Mouse (Mus musculus) forebrain, embryonic 12.5 days (tissue): ENCODE measurements at regions not wholly inside any gene's neighbourhood (a gene's known extent, or its start where the extent isn't known, plus 50 kb on each side); places are given as distances from the start of the nearest gene placed in this dataset.

ENCODE experiments used
- ATAC-seq: fragments of 200-750 bp; cut with Nextera tagmentation; 2 replicates; pipeline ENCODE4 v1.8.0; 2017; ENCODE audit warnings: moderate TSS enrichment; ENCODE audit not compliant: low FRiP score
- H3K27ac ChIP-seq: fragments of 300-500 bp; sonication (generic); 2 replicates; pipeline ENCODE4 v1.5.1; 2016; ENCODE audit warnings: mild to moderate bottlenecking
- H3K27me3 ChIP-seq: fragments of 300-500 bp; sonication (generic); 2 replicates; pipeline ENCODE4 v1.6.1; 2016; ENCODE audit warnings: mild to moderate bottlenecking
- H3K36me3 ChIP-seq: fragments of 300-500 bp; sonication (generic); replicated peaks from 2 replicates; pipeline ENCODE4 v1.6.1; 2016; ENCODE audit warnings: mild to moderate bottlenecking
- H3K4me1 ChIP-seq: fragments of 300-500 bp; sonication (generic); 2 replicates; pipeline ENCODE4 v1.6.1; 2016
- H3K4me2 ChIP-seq: fragments of 300-500 bp; sonication (generic); 2 replicates; pipeline ENCODE4 v1.6.1; 2016; ENCODE audit warnings: mild to moderate bottlenecking, moderate library complexity
- H3K4me3 ChIP-seq: fragments of 300-500 bp; sonication (generic); replicated peaks from 2 replicates; pipeline ENCODE4 v1.5.1; 2016; ENCODE audit warnings: mild to moderate bottlenecking
- H3K9ac ChIP-seq: fragments of 300-500 bp; sonication (generic); 2 replicates; pipeline ENCODE4 v1.6.1; 2016; ENCODE audit warnings: mild to moderate bottlenecking
- H3K9me3 ChIP-seq: fragments of 300-500 bp; sonication (generic); 2 replicates; pipeline ENCODE4 v1.6.1; 2016
- WGBS: fragments of 180-500 bp; shearing (Covaris S2); methylation state at CpG from one replicate; pipeline ENCODE4 v1.1.7; 2016; 5-methylcytosine and 5-hydroxymethylcytosine counted together

GRCm38 (mm10) chr9:34395839-34396804 is 89.6 kb upstream of the Kirrel3 start:
- Histone ChIP-seq H3K27me3 (no peaks in the 10 kb centered on the region), H3K4me3 (no peak overlapping the region), H3K9ac (no peak overlapping the region), H3K4me1 (no peaks in the 10 kb centered on the region), H3K27ac (no peak overlapping the region), H3K4me2 (no peak overlapping the region), H3K36me3 (no peaks in the 10 kb centered on the region), H3K9me3 (no peaks in the 10 kb centered on the region)
- no peak for ATAC-seq
- 47% methylated on average over 6 of the region's 6 CpGs for WGBS

GRCm38 (mm10) chr9:34411699-34412098 is 74.0 kb upstream of the Kirrel3 start:
- H3K4me2 ChIP-seq: no peak overlapping the region
- no peak overlapping the region for H3K9ac ChIP-seq
- H3K4me1 ChIP-seq: peaks cover 10% of the 10 kb centered on the region
- no peak overlapping the region for H3K27ac ChIP-seq
- H3K9me3 ChIP-seq: no peaks in the 10 kb centered on the region
- H3K27me3 ChIP-seq: no peaks in the 10 kb centered on the region
- 89% methylated on average over 4 of the region's 4 CpGs for WGBS
- no peak for ATAC-seq
- no peaks in the 10 kb centered on the region for H3K36me3 ChIP-seq
- no peak overlapping the region for H3K4me3 ChIP-seq

DNA sequence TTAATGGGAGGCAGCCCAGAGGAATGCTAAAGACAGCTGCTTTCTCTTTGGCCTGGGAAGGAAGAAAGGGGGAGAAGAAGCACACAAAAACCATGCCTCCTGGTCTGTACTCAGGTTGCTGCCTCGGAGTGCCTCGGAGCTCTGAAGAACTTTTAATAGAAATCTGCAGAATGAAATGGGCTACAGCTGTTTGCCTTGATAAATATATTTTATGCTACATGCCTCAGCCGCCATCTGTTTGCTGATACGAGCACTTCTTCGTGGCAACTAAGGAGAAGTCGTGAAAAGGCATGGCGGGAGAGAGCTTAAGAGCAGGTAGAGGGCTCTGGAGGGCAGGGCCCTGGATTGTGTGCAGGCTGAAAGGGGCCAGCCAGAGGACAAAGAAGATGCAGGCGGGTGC is 69.5 kb upstream of the Kirrel3 start:
- H3K36me3 ChIP-seq: no peaks in the 10 kb centered on the region
- no peaks in the 10 kb centered on the region for H3K27me3 ChIP-seq
- H3K4me2 ChIP-seq: no peak overlapping the region
- H3K9me3 ChIP-seq: no peaks in the 10 kb centered on the region
- 78% methylated on average over 8 of the region's 8 CpGs for WGBS
- peaks cover 10% of the 10 kb centered on the region for H3K4me1 ChIP-seq
- H3K9ac ChIP-seq: no peak overlapping the region
- no peak overlapping the region for H3K4me3 ChIP-seq
- no peak overlapping the region for H3K27ac ChIP-seq
- no peak for ATAC-seq

DNA sequence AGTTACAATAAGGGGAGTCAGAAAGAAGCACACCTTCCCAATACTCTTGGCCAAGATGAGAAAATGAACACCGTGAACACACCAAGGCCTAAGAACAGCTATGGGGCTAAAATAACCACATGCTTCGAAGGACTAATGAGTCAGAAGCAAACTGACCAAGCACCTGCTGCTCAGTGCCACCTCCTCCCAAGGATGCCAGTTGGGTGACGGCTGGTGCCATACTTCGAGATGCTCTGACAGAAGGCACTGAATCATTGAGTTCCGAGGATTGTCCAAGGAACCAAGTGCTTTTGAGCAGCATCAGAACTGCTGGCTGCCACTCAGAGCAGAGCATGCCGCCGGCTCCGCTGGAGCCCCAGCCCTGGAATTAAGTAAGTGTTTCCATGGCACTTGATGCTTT is 67.6 kb upstream of the Kirrel3 start:
- H3K36me3 ChIP-seq: no peaks in the 10 kb centered on the region
- H3K4me3 ChIP-seq: no peak overlapping the region
- H3K9me3 ChIP-seq: no peaks in the 10 kb centered on the region
- no peak overlapping the region for H3K9ac ChIP-seq
- H3K27ac ChIP-seq: no peak overlapping the region
- WGBS: 90% methylated on average over 8 of the region's 8 CpGs
- ATAC-seq: no peak
- no peak overlapping the region for H3K4me2 ChIP-seq
- H3K27me3 ChIP-seq: no peaks in the 10 kb centered on the region
- peaks cover 8% of the 10 kb centered on the region for H3K4me1 ChIP-seq

GRCm38 (mm10) chr9:34421956-34422355 is 63.7 kb upstream of the Kirrel3 start:
- Histone ChIP-seq H3K4me2 (no peak overlapping the region), H3K27ac (no peak overlapping the region), H3K27me3 (no peaks in the 10 kb centered on the region), H3K4me1 (peaks cover 2% of the 10 kb centered on the region; the same call in 1 of the 2 replicates), H3K9me3 (no peaks in the 10 kb centered on the region), H3K36me3 (no peaks in the 10 kb centered on the region), H3K9ac (no peak overlapping the region), H3K4me3 (no peak overlapping the region)
- no peak for ATAC-seq

DNA sequence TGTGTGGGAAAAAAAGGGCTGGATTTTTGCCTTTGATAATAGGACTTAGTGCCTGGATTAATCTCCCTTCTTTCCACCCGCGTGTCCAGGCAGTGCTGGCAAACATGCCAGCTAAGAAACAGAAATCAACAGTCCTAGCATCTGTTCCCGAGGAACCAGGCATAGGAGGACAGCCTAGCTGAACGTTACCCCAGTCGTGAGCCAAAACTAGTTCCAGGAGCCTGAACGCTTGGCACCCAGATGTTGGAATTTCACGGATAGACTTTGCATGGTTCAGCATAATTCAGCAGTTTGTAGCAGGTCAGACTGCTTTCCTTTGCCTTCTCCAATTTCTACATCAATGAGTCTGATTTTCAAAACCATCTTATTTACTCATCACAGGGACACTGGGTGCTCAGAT is 62.6 kb upstream of the Kirrel3 start:
- H3K9ac ChIP-seq: no peak overlapping the region
- no peak for ATAC-seq
- no peaks in the 10 kb centered on the region for H3K36me3 ChIP-seq
- H3K27ac ChIP-seq: no peak overlapping the region
- WGBS: 66% methylated on average over 7 of the region's 7 CpGs
- H3K4me1 ChIP-seq: peaks cover 2% of the 10 kb centered on the region; the same call in 1 of the 2 replicates
- H3K4me3 ChIP-seq: no peak overlapping the region
- H3K4me2 ChIP-seq: no peak overlapping the region
- H3K9me3 ChIP-seq: no peaks in the 10 kb centered on the region
- H3K27me3 ChIP-seq: no peaks in the 10 kb centered on the region

DNA sequence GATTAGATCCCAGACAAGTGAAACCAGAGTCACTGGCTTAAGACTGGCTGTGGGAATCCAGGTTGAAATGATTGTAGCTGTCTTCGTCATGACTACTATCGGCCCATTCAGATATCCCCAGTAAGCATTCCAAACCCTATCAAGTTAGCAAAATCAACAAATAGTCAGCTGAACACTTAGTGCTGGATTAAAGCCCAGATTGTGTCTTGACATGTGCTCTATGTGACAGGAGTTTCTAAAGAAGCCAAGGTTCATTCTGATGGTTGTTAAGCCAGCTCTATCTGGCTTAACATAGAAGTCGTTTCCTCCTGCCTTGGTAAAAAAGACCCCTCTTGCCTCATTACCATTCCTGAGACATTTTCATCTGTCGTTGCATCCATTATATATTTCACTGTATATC is 59.1 kb upstream of the Kirrel3 start:
- Histone ChIP-seq H3K27ac (no peak overlapping the region), H3K9ac (no peak overlapping the region), H3K36me3 (no peaks in the 10 kb centered on the region), H3K9me3 (no peaks in the 10 kb centered on the region), H3K4me3 (no peak overlapping the region), H3K4me1 (peaks cover 2% of the 10 kb centered on the region; the same call in 1 of the 2 replicates), H3K27me3 (no peaks in the 10 kb centered on the region), H3K4me2 (no peak overlapping the region)
- ATAC-seq: no peak
- WGBS: 83% methylated on average over 4 of the region's 4 CpGs

DNA sequence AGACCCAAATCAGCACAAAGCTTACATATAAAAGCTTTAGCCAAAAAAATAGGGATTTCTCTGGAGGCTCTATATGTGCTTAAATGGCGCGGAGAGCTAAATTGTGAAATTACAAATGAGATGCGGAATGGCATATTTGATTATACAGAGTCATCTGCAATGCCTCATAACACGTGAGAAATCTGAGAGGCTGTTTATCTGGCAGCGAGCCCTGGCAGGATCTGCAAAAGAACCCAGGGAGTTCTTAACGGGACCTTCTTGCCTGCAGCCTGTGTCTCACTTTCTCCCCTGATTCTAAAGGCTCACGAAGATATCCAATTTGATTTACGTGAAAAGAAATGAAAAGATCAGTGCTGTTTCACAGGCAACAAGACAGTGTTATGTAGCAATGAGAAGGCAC is 58.0 kb upstream of the Kirrel3 start:
- H3K4me3 ChIP-seq: no peak overlapping the region
- no peaks in the 10 kb centered on the region for H3K27me3 ChIP-seq
- H3K36me3 ChIP-seq: no peaks in the 10 kb centered on the region
- peaks cover under 1% of the 10 kb centered on the region; the same call in 1 of the 2 replicates for H3K4me1 ChIP-seq
- H3K4me2 ChIP-seq: no peak overlapping the region
- ATAC-seq: no peak
- no peaks in the 10 kb centered on the region for H3K9me3 ChIP-seq
- no peak overlapping the region for H3K27ac ChIP-seq
- WGBS: 75% methylated on average over 8 of the region's 8 CpGs
- H3K9ac ChIP-seq: no peak overlapping the region
